Mouse (Mus musculus): ENCODE measurements around the gene Lrsam1. TPM values are rescaled to one million over a fixed set of nuclear protein-coding genes. Genes with fewer than 3 reads are reported as not detected.

Lrsam1 gene
- polyA plus RNA-seq, 1 experiment, result 32.8 TPM

- TF ChIP-seq CTCF (IDR thresholded peaks at IDR 0.05; ENCODE audit: borderline replicate concordance, insufficient read depth, low read depth, low read length) (no peak), POLR2A (IDR thresholded peaks at IDR 0.05; ENCODE audit: borderline replicate concordance, insufficient read depth, low read length) (no peak)
- Histone ChIP-seq H3K4me3 (replicated peaks; ENCODE audit: insufficient read depth, low read depth, low read length) (no peak overlapping the region), H3K27me3 (ENCODE audit: control insufficient read depth, insufficient read depth, low read length) (no peaks in the 10 kb centered on the region), H3K27ac (ENCODE audit: insufficient read depth, low read length) (no peak overlapping the region), H3K4me1 (ENCODE audit: control insufficient read depth, insufficient read depth, low read length) (peaks cover 3% of the 10 kb centered on the region; the same call in 1 of the 2 replicates)
- WGBS, result 44% methylated on average over 9 of the region's 9 CpGs
- DNase-seq, result no peak
These were observed 73.4 kb downstream of the Lrsam1 start for GRCm38 (mm10) chr2:32888029-32888428.

- no peak overlapping the region for H3K27ac ChIP-seq (ENCODE audit: insufficient read depth, low read length)
These were observed 76.7 kb downstream of the Lrsam1 start for GRCm38 (mm10) chr2:32884745-32885144.

GRCm38 (mm10) chr2:32882283-32883043 is 79.0 kb downstream of the Lrsam1 start:
- peaks cover 14% of the 10 kb centered on the region for H3K4me1 ChIP-seq (ENCODE audit: control insufficient read depth, insufficient read depth, low read length)
- DNase-seq, result no peak
- no peak overlapping the region for H3K27ac ChIP-seq (ENCODE audit: insufficient read depth, low read length)
- H3K27me3 ChIP-seq (ENCODE audit: control insufficient read depth, insufficient read depth, low read length), result no peaks in the 10 kb centered on the region
- TF ChIP-seq CTCF (IDR thresholded peaks at IDR 0.05; ENCODE audit: borderline replicate concordance, insufficient read depth, low read depth, low read length) (no peak), POLR2A (IDR thresholded peaks at IDR 0.05; ENCODE audit: borderline replicate concordance, insufficient read depth, low read length) (no peak)
- 72% methylated on average over 14 of the region's 21 CpGs for WGBS
- H3K4me3 ChIP-seq (replicated peaks; ENCODE audit: insufficient read depth, low read depth, low read length), result no peak overlapping the region

More at GRCm38 (mm10) chr2:32884745-32885144, 76.7 kb downstream of the Lrsam1 start:
- DNase-seq, result no peak
- TF ChIP-seq POLR2A (IDR thresholded peaks at IDR 0.05; ENCODE audit: borderline replicate concordance, insufficient read depth, low read length) (no peak), CTCF (IDR thresholded peaks at IDR 0.05; ENCODE audit: borderline replicate concordance, insufficient read depth, low read depth, low read length) (no peak)
- Histone ChIP-seq H3K4me3 (replicated peaks; ENCODE audit: insufficient read depth, low read depth, low read length) (no peak overlapping the region), H3K27me3 (ENCODE audit: control insufficient read depth, insufficient read depth, low read length) (no peaks in the 10 kb centered on the region), H3K4me1 (ENCODE audit: control insufficient read depth, insufficient read depth, low read length) (peaks cover 11% of the 10 kb centered on the region)
- WGBS, result 53% methylated on average over 7 of the region's 7 CpGs

- DNase-seq, result peak; percentile 44 to 53
- peaks cover 20% of the 10 kb centered on the region for H3K4me1 ChIP-seq (ENCODE audit: control insufficient read depth, insufficient read depth, low read length)
- TF ChIP-seq CTCF (IDR thresholded peaks at IDR 0.05; ENCODE audit: borderline replicate concordance, insufficient read depth, low read depth, low read length) (no peak), POLR2A (IDR thresholded peaks at IDR 0.05; ENCODE audit: borderline replicate concordance, insufficient read depth, low read length) (no peak)
- H3K27me3 ChIP-seq (ENCODE audit: control insufficient read depth, insufficient read depth, low read length), result no peaks in the 10 kb centered on the region
- WGBS, result 32% methylated on average over 3 of the region's 3 CpGs
- no peak overlapping the region for H3K27ac ChIP-seq (ENCODE audit: insufficient read depth, low read length)
- no peak overlapping the region for H3K4me3 ChIP-seq (replicated peaks; ENCODE audit: insufficient read depth, low read depth, low read length)
These were observed 79.7 kb downstream of the Lrsam1 start for GRCm38 (mm10) chr2:32881723-32882122.

- H3K4me3 ChIP-seq (replicated peaks; ENCODE audit: insufficient read depth, low read depth, low read length), result no peak overlapping the region
- H3K27me3 ChIP-seq (ENCODE audit: control insufficient read depth, insufficient read depth, low read length), result no peaks in the 10 kb centered on the region
- H3K4me1 ChIP-seq (ENCODE audit: control insufficient read depth, insufficient read depth, low read length), result peaks cover 20% of the 10 kb centered on the region
- TF ChIP-seq POLR2A (IDR thresholded peaks at IDR 0.05; ENCODE audit: borderline replicate concordance, insufficient read depth, low read length) (no peak), CTCF (IDR thresholded peaks at IDR 0.05; ENCODE audit: borderline replicate concordance, insufficient read depth, low read depth, low read length) (no peak)
- no peak for DNase-seq
- 56% methylated on average over 6 of the region's 6 CpGs for WGBS
- H3K27ac ChIP-seq (ENCODE audit: insufficient read depth, low read length), result no peak overlapping the region
These were observed 80.4 kb downstream of the Lrsam1 start for GRCm38 (mm10) chr2:32881054-32881453.

GRCm38 (mm10) chr2:32879593-32879992 is 81.8 kb downstream of the Lrsam1 start:
- WGBS, result 94% methylated on average over 5 of the region's 5 CpGs
- DNase-seq, result no peak
- H3K4me1 ChIP-seq (ENCODE audit: control insufficient read depth, insufficient read depth, low read length), result peaks cover 20% of the 10 kb centered on the region
- no peaks in the 10 kb centered on the region for H3K27me3 ChIP-seq (ENCODE audit: control insufficient read depth, insufficient read depth, low read length)
- no peak for TF ChIP-seq POLR2A (IDR thresholded peaks at IDR 0.05; ENCODE audit: borderline replicate concordance, insufficient read depth, low read length)
- H3K4me3 ChIP-seq (replicated peaks; ENCODE audit: insufficient read depth, low read depth, low read length), result no peak overlapping the region
- no peak overlapping the region for H3K27ac ChIP-seq (ENCODE audit: insufficient read depth, low read length)

- H3K4me1 ChIP-seq (ENCODE audit: control insufficient read depth, insufficient read depth, low read length), result peaks cover 20% of the 10 kb centered on the region
These were observed 83.0 kb downstream of the Lrsam1 start for GRCm38 (mm10) chr2:32878396-32878795.

GRCm38 (mm10) chr2:32877761-32878393 is 83.5 kb downstream of the Lrsam1 start:
- Histone ChIP-seq H3K27me3 (ENCODE audit: control insufficient read depth, insufficient read depth, low read length) (no peaks in the 10 kb centered on the region), H3K4me1 (ENCODE audit: control insufficient read depth, insufficient read depth, low read length) (peaks cover 20% of the 10 kb centered on the region), H3K4me3 (replicated peaks; ENCODE audit: insufficient read depth, low read depth, low read length) (no peak overlapping the region), H3K27ac (ENCODE audit: insufficient read depth, low read length) (no peak overlapping the region)
- DNase-seq, result no peak
- TF ChIP-seq CTCF (IDR thresholded peaks at IDR 0.05; ENCODE audit: borderline replicate concordance, insufficient read depth, low read depth, low read length) (no peak), POLR2A (IDR thresholded peaks at IDR 0.05; ENCODE audit: borderline replicate concordance, insufficient read depth, low read length) (no peak)
- WGBS, result 66% methylated on average over 6 of the region's 6 CpGs

More at GRCm38 (mm10) chr2:32878396-32878795, 83.0 kb downstream of the Lrsam1 start:
- DNase-seq, result no peak
- Histone ChIP-seq H3K27me3 (ENCODE audit: control insufficient read depth, insufficient read depth, low read length) (no peaks in the 10 kb centered on the region), H3K4me3 (replicated peaks; ENCODE audit: insufficient read depth, low read depth, low read length) (no peak overlapping the region), H3K27ac (ENCODE audit: insufficient read depth, low read length) (no peak overlapping the region)
- 68% methylated on average over 3 of the region's 3 CpGs for WGBS
- TF ChIP-seq CTCF (IDR thresholded peaks at IDR 0.05; ENCODE audit: borderline replicate concordance, insufficient read depth, low read depth, low read length) (no peak), POLR2A (IDR thresholded peaks at IDR 0.05; ENCODE audit: borderline replicate concordance, insufficient read depth, low read length) (no peak)

Data from cerebellum, adult 2 months (tissue).